Mouse (Mus musculus): ENCODE results near the gene Fem1a. TPM values are rescaled to one million over a fixed set of nuclear protein-coding genes. Genes with fewer than 3 reads are reported as not detected.

Gene Fem1a
- total RNA-seq, 2 experiments from 2014 or later = 36.4 to 37.1 TPM

DNA sequence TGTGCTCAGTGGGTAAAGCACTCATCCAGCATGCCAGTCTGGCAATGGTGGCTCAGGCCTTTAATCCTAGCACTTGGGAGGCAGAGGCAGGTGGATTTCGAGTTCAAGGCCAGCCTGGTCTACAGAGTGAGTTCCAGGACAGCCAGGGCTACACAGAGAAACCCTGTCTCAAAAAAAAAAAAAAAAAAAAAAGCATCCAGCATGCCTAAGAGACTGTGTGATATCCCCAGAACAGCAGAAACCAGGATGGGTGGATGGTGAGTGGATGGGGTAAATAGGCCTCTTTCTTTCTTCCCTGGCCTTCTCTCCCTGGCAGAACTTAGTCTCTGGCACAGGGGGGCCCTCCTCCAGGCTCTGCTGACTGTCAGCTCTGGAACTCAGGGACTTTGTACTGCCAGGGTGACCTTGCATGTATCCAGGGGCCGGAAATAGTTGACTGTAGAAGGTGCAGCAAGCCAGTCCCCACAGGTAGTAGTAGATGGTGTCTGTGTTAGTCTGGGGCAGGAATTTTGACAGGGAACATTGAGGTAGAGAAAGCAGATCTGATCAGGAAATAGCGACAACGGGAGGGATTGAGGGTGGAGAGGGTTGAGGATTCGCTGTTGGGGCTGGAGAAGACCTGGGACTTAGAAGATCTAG is 19.4 kb downstream of the Fem1a start:
- peak overlapping the region; percentile 62 for H3K4me3 ChIP-seq
- DNase-seq (ENCODE audit: low spot score in 2 of 2) = no peak
- no peak for TF ChIP-seq CTCF (conservative IDR thresholded peaks at IDR 0.05)
- H3K27ac ChIP-seq = peak overlapping the region; percentile 90

DNA sequence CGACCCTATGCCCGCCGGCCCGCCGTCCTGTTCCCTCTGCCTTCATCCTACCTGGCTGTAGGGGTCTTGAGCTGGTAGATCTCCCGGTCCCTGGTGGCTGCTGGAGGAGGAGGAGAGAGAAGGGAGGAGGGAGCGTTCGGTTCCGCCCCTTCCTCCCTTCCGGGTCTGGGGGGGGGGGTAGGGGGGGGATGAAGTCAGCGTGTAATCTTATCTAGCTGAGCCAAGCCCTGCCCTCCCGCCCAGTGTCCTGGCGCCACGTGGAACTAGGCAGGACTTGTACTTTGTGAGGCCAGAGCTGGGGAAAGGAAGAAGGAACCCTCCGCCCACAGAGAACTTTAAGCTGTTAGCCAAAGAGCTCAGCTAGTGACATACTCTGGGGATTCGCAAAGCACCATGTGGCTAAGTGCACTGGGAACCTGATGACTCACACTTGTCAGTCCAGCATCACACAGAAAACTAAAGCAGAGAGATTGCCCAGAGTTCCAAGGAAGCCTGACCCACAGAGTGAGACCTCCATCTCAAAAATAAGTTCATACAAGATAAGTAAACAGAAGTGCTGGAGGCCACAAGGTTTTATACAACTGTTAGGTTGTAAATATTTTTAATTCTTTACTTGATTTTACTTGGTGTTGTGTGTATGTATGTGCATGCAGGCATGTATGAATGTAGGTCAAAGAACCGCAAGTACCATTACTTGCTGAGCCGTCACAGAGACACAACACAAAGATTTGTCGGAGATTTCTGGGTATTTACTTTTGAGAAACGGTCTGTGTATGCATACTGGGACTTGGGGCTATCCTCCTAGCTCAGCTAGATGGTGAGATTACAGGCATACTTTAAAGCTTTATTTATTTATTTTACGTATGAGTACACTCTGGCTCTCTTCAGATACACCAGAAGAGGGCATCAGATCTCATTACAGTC is 20.3 kb downstream of the Fem1a start, which contains the start of gene Ticam1:
Gene Ticam1, minus strand, starts transcription at position 144 of the 924 bp plus-strand sequence.
- Histone ChIP-seq H3K4me3 (peak within 1 kb of the TSS; percentile 62), H3K27ac (peak within 1 kb of the TSS; percentile 90)
- TF ChIP-seq CTCF (conservative IDR thresholded peaks at IDR 0.05) = peak; percentile 72
- peak; percentile 67 to 77 for DNase-seq (ENCODE audit: low spot score in 2 of 2)

GRCm38 (mm10) chr17:56277567-56277893 is 20.9 kb downstream of the Fem1a start:
- no peak for TF ChIP-seq CTCF (conservative IDR thresholded peaks at IDR 0.05)
- Histone ChIP-seq H3K4me3 (no peak overlapping the region; the same call in 1 of the 2 replicates), H3K27ac (peak overlapping the region; percentile 90)
- DNase-seq (ENCODE audit: low spot score in 2 of 2) = no peak

GRCm38 (mm10) chr17:56278340-56278739 is 21.7 kb downstream of the Fem1a start:
- no peak overlapping the region for H3K4me3 ChIP-seq
- DNase-seq (ENCODE audit: low spot score in 2 of 2) = no peak
- H3K27ac ChIP-seq = no peak overlapping the region
- TF ChIP-seq CTCF (conservative IDR thresholded peaks at IDR 0.05) = no peak

DNA sequence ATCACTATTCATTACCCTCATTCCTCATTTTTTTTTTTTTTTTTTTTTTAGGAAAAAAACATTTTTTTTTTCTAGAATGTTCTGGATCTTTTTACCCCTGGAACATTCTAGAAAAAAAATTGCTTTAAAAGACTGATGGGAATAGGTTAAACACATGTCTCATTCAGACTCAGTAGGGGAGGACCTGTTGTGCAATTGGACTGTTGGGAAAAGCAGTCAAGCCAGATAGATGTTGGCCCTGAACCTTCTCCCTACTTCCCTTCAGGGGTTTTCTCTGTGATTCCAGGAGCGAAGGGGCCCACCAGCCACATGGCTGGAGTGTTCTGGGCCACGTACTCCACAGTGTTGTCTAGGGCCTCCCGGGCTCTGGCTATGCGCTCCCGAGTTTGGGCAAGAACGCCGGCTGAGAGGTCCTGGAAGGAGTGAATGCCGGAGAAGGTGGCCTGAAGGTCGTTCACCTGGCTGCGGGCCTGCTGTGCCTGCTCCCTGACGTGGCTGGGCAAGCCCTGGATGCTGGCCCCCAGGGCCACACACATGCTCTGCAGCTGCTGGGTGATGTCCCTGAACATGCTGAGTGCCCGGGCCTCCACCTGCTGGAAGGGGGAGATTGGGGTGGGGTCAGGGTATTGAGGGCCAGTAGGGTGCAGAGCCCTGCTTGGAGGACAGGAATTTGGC is 23.0 kb downstream of the Fem1a start:
- no peak for DNase-seq (ENCODE audit: low spot score in 2 of 2)
- no peak overlapping the region for H3K27ac ChIP-seq
- no peak for TF ChIP-seq CTCF (conservative IDR thresholded peaks at IDR 0.05)
- H3K4me3 ChIP-seq = no peak overlapping the region

- Histone ChIP-seq H3K27ac (peak overlapping the region; percentile 70; the same call in 1 of the 2 replicates), H3K4me3 (no peak overlapping the region)
- no peak for TF ChIP-seq CTCF (conservative IDR thresholded peaks at IDR 0.05)
- DNase-seq (ENCODE audit: low spot score in 2 of 2) = no peak
Measured at GRCm38 (mm10) chr17:56281193-56281592, 24.6 kb downstream of the Fem1a start.

DNA sequence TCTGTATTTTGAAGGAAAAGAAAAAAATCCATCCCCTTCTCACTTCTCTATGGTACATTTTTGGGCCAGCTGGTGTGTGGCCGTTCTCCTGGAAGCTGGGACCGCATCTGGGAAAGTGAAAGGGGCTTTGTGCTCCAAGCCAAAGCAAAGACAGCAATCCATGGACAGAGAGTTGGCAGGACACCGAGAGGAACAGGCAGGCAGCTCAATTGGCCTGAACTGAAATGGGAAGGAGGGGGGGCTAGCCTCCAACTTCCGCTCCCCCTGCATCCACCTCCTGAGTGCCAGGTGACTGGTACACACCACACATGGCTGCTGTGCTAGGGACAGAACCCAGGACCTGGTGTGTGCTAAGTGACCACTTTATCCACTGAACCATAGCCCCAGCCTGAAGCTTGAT is 26.2 kb downstream of the Fem1a start:
- no peak overlapping the region for H3K4me3 ChIP-seq
- TF ChIP-seq CTCF (conservative IDR thresholded peaks at IDR 0.05) = no peak
- peak; percentile 49 to 59 for DNase-seq (ENCODE audit: low spot score in 2 of 2)
- peak overlapping the region; percentile 90 for H3K27ac ChIP-seq

DNA sequence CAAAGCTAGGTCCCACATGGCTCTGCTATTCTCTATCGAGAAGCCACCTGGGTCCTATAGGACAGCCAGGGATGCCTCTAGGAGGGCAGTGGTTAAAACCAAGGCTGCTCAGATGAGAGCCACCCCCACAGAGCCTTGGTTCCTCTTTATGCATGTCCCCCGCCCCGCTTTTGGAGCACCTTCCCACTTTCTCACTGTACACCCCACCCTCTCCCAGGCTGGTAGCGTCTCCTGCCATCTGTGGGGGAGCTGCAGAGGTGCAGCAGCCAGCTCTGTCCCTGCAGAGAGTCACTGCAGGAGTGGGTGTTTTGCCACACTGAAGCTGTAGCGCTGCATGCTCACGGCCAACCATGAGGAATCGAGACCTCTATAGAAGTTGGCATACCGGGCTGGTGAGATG is 26.7 kb downstream of the Fem1a start:
- peak; percentile 20; the same call in 1 of the 2 replicates for TF ChIP-seq CTCF (conservative IDR thresholded peaks at IDR 0.05)
- peak; percentile 52 to 57 for DNase-seq (ENCODE audit: low spot score in 2 of 2)
- H3K27ac ChIP-seq = peak overlapping the region; percentile 90
- H3K4me3 ChIP-seq = no peak overlapping the region

DNA sequence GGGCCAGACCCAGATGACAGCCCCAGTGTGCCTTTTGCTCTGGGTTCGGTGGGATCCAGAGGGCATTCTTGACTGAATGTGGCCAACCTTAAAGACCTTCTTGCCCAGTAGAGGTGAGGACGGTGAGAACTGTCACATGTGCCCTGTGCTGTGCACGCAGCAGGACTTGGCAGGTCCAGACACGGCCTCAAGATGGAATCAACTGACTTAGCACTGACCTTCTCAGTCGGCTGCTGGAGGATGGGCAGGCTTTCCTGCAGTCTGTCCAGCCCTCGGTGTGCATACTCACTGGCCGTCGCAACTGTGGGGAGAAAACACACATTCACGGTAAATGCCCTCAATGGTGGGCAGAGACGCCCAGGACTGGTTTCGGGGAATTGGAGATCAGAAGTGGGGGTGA is 29.4 kb downstream of the Fem1a start:
- no peak for TF ChIP-seq CTCF (conservative IDR thresholded peaks at IDR 0.05)
- Histone ChIP-seq H3K27ac (no peak overlapping the region), H3K4me3 (no peak overlapping the region)
- no peak for DNase-seq (ENCODE audit: low spot score in 2 of 2)

- no peak for DNase-seq (ENCODE audit: low spot score in 2 of 2)
- Histone ChIP-seq H3K27ac (peak overlapping the region; percentile 87; the same call in 1 of the 2 replicates), H3K4me3 (no peak overlapping the region)
- no peak for TF ChIP-seq CTCF (conservative IDR thresholded peaks at IDR 0.05)
Measured at GRCm38 (mm10) chr17:56287830-56288229, 31.2 kb downstream of the Fem1a start.

DNA sequence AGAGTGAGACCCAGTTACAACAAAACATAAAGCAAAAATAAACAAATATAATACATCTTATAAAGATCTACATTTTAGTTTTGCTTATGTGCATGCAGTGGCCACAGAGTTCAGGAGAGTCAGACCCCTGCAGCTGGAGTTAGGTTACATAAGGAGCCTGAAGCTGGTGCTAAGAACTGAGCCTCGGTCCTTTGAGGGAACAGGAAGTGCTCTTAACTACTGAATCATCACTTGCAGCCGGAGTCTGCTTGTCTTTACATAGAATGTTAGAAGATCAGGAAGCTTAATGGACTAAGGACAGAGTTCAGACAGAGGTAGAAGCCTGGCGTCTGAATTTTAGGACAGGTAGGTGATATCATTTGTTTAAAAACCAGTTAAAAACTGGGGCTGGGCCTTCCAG is 32.3 kb downstream of the Fem1a start:
- Histone ChIP-seq H3K4me3 (no peak overlapping the region; the same call in 1 of the 2 replicates), H3K27ac (peak overlapping the region; percentile 87)
- no peak for TF ChIP-seq CTCF (conservative IDR thresholded peaks at IDR 0.05)
- no peak for DNase-seq (ENCODE audit: low spot score in 2 of 2)

DNA sequence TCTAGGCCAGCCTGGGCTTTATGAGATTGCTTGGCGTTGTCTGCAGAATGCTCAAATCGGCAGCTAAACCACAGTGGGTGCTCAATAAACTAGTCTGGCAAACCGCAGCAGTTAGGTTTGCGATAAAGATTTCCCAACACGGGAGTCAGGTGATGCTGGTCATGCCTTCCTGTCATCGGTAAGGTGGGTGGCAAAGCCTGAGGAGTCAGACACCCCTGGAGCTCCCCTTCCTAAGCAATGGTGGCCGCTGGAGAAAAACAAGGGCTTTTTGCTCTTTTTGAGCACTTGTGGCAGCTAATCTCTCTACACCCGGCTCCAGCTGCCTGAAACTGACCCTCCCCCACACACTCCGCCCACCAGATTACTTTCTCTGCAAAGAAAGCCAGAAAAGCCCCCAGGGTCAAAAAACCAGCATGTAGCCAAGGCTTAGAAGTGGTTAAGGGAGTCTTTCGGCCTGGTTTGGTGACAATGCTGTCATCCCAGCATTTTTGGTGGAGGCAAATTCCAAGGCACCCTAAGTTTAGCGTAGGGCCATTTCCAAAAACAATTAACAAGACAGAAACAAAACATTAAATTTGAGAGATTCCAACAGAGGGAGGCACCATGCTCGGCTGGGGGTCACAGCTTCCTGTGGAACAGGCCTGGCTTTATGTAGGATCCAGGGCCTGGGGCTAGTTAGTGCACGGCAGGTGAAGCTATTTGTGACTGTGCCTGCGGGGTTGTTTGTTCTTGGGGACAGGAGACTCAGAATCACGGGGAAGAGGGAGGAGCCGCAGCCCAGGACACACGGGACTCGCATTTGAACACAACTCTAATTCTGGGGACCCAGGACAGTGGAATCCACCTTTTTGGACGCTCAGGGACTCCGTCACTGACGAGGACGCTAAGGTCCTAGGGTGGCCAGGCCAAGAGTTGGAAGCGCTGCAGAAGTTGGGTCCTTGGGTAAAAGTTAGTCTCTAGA is 33.0 kb downstream of the Fem1a start:
- no peak for DNase-seq (ENCODE audit: low spot score in 2 of 2)
- Histone ChIP-seq H3K4me3 (peak overlapping the region; percentile 48), H3K27ac (peak overlapping the region; percentile 87)
- TF ChIP-seq CTCF (conservative IDR thresholded peaks at IDR 0.05) = no peak
